In the genomic region with DNA sequence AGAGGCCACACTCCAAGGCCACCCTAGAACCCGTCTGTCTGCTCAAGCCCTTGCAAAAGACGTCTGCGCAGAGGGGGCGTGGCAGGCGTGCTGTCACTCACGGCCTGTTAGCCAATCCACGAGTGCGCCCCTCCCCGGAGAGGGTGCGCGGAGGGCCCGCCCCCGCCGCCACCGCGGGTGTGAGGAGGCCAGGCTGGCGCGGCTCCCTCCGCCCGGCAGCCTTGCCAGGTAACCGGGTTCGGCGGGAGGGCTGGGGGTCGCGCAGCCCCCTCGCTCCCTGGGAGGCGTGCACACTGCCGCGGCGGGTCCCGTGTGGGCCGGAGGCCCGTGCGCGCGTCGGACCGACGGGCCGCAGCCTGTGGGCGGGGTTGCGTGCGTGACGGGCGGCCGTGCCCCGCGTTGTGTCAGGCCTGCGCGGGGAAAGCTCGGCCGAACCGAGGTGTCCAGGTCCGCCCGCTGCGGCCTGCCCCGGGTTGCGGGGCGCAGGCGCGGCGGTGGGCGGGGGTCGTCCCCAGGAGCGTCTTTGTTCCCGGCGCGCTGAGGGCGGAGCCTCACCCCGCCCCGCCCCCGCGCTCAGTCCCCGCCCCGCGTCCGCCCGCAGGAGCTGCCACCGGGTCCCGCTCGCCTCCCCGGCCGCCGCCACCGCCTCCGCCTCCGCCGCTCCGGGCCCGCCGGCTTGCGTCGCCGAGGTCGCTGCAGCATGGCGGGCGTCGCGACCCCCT, we compare ENCODE assay signal across 8 mouse cellular contexts. TPM values are rescaled to one million over a fixed set of nuclear protein-coding genes. Genes with fewer than 3 reads are reported as not detected.
A peak's percentile ranks its signal among the peaks of the same experiment; 100 is the strongest.
DNase-seq lines count a peak whose midpoint lies in the region; ATAC-seq lines count a peak whose summit lies in the region.

A gene (plus strand): TSS at position 184 of the 722 bp plus-strand sequence.

- WGBS in embryonic facial prominence, embryonic 14.5 days = 0% methylated on average over 5 of the region's 99 CpGs
- under 1% methylated on average over 82 of the region's 99 CpGs for WGBS in kidney, embryonic 14.5 days
- WGBS in limb, embryonic 15.5 days = under 1% methylated on average over 84 of the region's 99 CpGs

- H3K9ac ChIP-seq in embryonic facial prominence, embryonic 14.5 days (ENCODE audit: low read depth, low read length) = peak within 1 kb of the TSS; percentile 100
- H3K9ac ChIP-seq in kidney, embryonic 14.5 days (ENCODE audit: low read depth, low read length) = peak within 1 kb of the TSS; percentile 93
- peak within 1 kb of the TSS; percentile 97 for H3K9ac ChIP-seq in limb, embryonic 15.5 days

- H3K9me3 ChIP-seq in embryonic facial prominence, embryonic 14.5 days (ENCODE audit: control insufficient read depth, low read length) = no peaks in the 10 kb centered on the region
- H3K9me3 ChIP-seq in kidney, embryonic 14.5 days (ENCODE audit: control insufficient read depth, low read length) = no peaks in the 10 kb centered on the region
- no peaks in the 10 kb centered on the region for H3K9me3 ChIP-seq in limb, embryonic 15.5 days

- peak within 1 kb of the TSS; percentile 98 for H3K4me3 ChIP-seq in embryonic facial prominence, embryonic 14.5 days (ENCODE audit: low read depth, low read length)
- H3K4me3 ChIP-seq in kidney, embryonic 14.5 days (ENCODE audit: low read length) = peak within 1 kb of the TSS; percentile 72
- H3K4me3 ChIP-seq in limb, embryonic 15.5 days = peak within 1 kb of the TSS; percentile 96

- DNase-seq in 3T3-L1 (ENCODE audit: low read depth, low spot score) = peak; percentile 90
- peak; percentile 75 to 84 for DNase-seq in adrenal gland, postnatal 4 days (ENCODE audit: low spot score in 2 of 2)
- peak; percentile 97 for DNase-seq in embryonic facial prominence, embryonic 14.5 days (ENCODE audit: low spot score)
- peak; percentile 89 for DNase-seq in heart, adult 8-10 months (ENCODE audit: low spot score)
- DNase-seq in monocyte, adult 2 months (ENCODE audit: low read depth in 1 of 2, low spot score in 2 of 2) = peak; percentile 61 to 83
- peak; percentile 90 to 91 for DNase-seq in spleen, postnatal 36 days (ENCODE audit: low spot score in 2 of 2)

- no peaks in the 10 kb centered on the region for H3K27me3 ChIP-seq in embryonic facial prominence, embryonic 14.5 days (replicated peaks; ENCODE audit: control insufficient read depth, insufficient read depth, low read length)
- H3K27me3 ChIP-seq in kidney, embryonic 14.5 days (ENCODE audit: control insufficient read depth, insufficient read depth, low read length) = no peaks in the 10 kb centered on the region
- no peaks in the 10 kb centered on the region for H3K27me3 ChIP-seq in limb, embryonic 15.5 days

- peak within 1 kb of the TSS; percentile 92 for H3K4me2 ChIP-seq in embryonic facial prominence, embryonic 14.5 days (ENCODE audit: low read depth, low read length)
- peak within 1 kb of the TSS; percentile 91 for H3K4me2 ChIP-seq in kidney, embryonic 14.5 days (replicated peaks; ENCODE audit: low read depth, low read length)
- peak within 1 kb of the TSS; percentile 90 for H3K4me2 ChIP-seq in limb, embryonic 15.5 days

- peaks cover 20% of the 10 kb centered on the region for H3K36me3 ChIP-seq in embryonic facial prominence, embryonic 14.5 days (ENCODE audit: control insufficient read depth, insufficient read depth, low read length)
- H3K36me3 ChIP-seq in kidney, embryonic 14.5 days (ENCODE audit: control insufficient read depth, insufficient read depth, low read length) = peaks cover 20% of the 10 kb centered on the region
- peaks cover 29% of the 10 kb centered on the region for H3K36me3 ChIP-seq in limb, embryonic 15.5 days

- peak; percentile 95 for ATAC-seq in embryonic facial prominence, embryonic 14.5 days (ENCODE audit: low read depth)
- ATAC-seq in kidney, embryonic 14.5 days (ENCODE audit: low FRiP score, low TSS enrichment) = peak; percentile 95
- ATAC-seq in limb, embryonic 15.5 days (ENCODE audit: insufficient number of reproducible peaks, low FRiP score, low TSS enrichment, low read depth) = peak; percentile 92

- peak within 1 kb of the TSS; percentile 98 for H3K27ac ChIP-seq in embryonic facial prominence, embryonic 14.5 days (replicated peaks; ENCODE audit: low read depth, low read length)
- H3K27ac ChIP-seq in kidney, embryonic 14.5 days (ENCODE audit: low read depth, low read length) = peak within 1 kb of the TSS; percentile 91
- H3K27ac ChIP-seq in limb, embryonic 15.5 days = peak within 1 kb of the TSS; percentile 97

- H3K4me1 ChIP-seq in embryonic facial prominence, embryonic 14.5 days (ENCODE audit: control insufficient read depth, insufficient read depth, low read length) = peaks cover 28% of the 10 kb centered on the region
- H3K4me1 ChIP-seq in kidney, embryonic 14.5 days (ENCODE audit: control insufficient read depth, insufficient read depth, low read length) = peaks cover 35% of the 10 kb centered on the region
- H3K4me1 ChIP-seq in limb, embryonic 15.5 days = peaks cover 50% of the 10 kb centered on the region

RNA-seq across cellular contexts. Expression of the gene that starts here (rescaled TPM):
- 100 to 1,000 TPM; 132 TPM for total RNA-seq in adrenal gland, postnatal 4 days (2021)
- 50.4 and 54.6 TPM in 2 replicates for polyA plus RNA-seq in embryonic facial prominence, embryonic 14.5 days (2014; fragmentation: Nextera tagmentation; extraction: Ambion mirVana)
- total RNA-seq in heart, adult 8-10 months (2022) = 10 to 100 TPM; 44.8 to 66.1 (median 52.9) TPM
- polyA plus RNA-seq in kidney, embryonic 14.5 days (2014; fragmentation: Nextera tagmentation; extraction: Ambion mirVana) = 32.9 and 60.3 TPM in 2 replicates
- 41.8 and 51.8 TPM in 2 replicates for polyA plus RNA-seq in limb, embryonic 15.5 days (2015; fragmentation: Nextera tagmentation; extraction: Ambion mirVana)

Comparison
In these comparisons a context has a peak if more than half of its experiments do, and no peak if none do; other contexts are left out.
1. Peak in every context shown above with its lines: DNase-seq, ATAC-seq, H3K4me3 ChIP-seq and H3K27ac ChIP-seq.